Comparison of ENCODE assay signal across 9 mouse cellular contexts in genomic region chr14:60379323-60379957, GRCm38 (mm10). TPM values are rescaled to one million over a fixed set of nuclear protein-coding genes. Genes with fewer than 3 reads are reported as not detected.
DNase-seq lines count a peak whose midpoint lies in the region; ATAC-seq lines count a peak whose summit lies in the region.
"Had no signal": no experiment of that assay in that cellular context is flagged by ENCODE, and none has a peak within 500 bp of the region (broad histone marks: within the 10 kb centered on the region; RNA-seq: fewer than 3 reads in every experiment).

No protein-coding gene starts in this region.

- H3K27ac ChIP-seq in lung, embryonic 16.5 days (ENCODE audit: low read length), result no peak overlapping the region
- no peak overlapping the region for H3K27ac ChIP-seq in embryonic facial prominence, embryonic 11.5 days (replicated peaks; ENCODE audit: low read depth, low read length)
- no peak overlapping the region for H3K27ac ChIP-seq in intestine, embryonic 15.5 days
- peak overlapping the region; percentile 97 for H3K27ac ChIP-seq in neural tube, embryonic 14.5 days (ENCODE audit: low read depth, low read length)
- H3K27ac ChIP-seq: macrophage had no signal

- 54% methylated on average over 20 of the region's 20 CpGs for WGBS in lung, embryonic 16.5 days
- WGBS in embryonic facial prominence, embryonic 11.5 days, result 51% methylated on average over 20 of the region's 20 CpGs
- 55% methylated on average over 20 of the region's 20 CpGs for WGBS in intestine, embryonic 15.5 days
- 41% methylated on average over 20 of the region's 20 CpGs for WGBS in neural tube, embryonic 14.5 days

- no peak for DNase-seq in lung, postnatal 10 days
- no peak for DNase-seq in embryonic facial prominence, embryonic 11.5 days (ENCODE audit: low spot score)
- DNase-seq in B cell, adult 2 months, result no peak
- DNase-seq in embryo, embryonic 10.5 days (ENCODE audit: low spot score), result no peak
- DNase-seq in MN1 (ENCODE audit: low spot score), result no peak

- peaks cover 29% of the 10 kb centered on the region for H3K27me3 ChIP-seq in lung, embryonic 16.5 days (ENCODE audit: control insufficient read depth, insufficient read depth, low read depth, low read length)
- peaks cover 14% of the 10 kb centered on the region; the same call in 1 of the 2 replicates for H3K27me3 ChIP-seq in embryonic facial prominence, embryonic 11.5 days (ENCODE audit: control insufficient read depth, insufficient read depth, low read length)
- H3K27me3 ChIP-seq in intestine, embryonic 15.5 days (replicated peaks), result peaks cover 22% of the 10 kb centered on the region
- H3K27me3 ChIP-seq in neural tube, embryonic 14.5 days (ENCODE audit: control insufficient read depth, insufficient read depth, low read length), result no peaks in the 10 kb centered on the region

- ATAC-seq in lung, embryonic 16.5 days (ENCODE audit: low read depth), result no peak
- ATAC-seq in embryonic facial prominence, embryonic 11.5 days (replicated peaks; ENCODE audit: insufficient number of reproducible peaks, low FRiP score, low TSS enrichment, low read depth), result no peak
- 0 out of 2 replicates have a peak, but pooled peaks have one; percentile 9 for ATAC-seq in intestine, embryonic 15.5 days
- ATAC-seq in neural tube, embryonic 14.5 days (ENCODE audit: low read depth), result peak; percentile 1; the same call in 1 of the 2 replicates

- no peaks in the 10 kb centered on the region for H3K4me1 ChIP-seq in lung, embryonic 16.5 days (replicated peaks; ENCODE audit: control insufficient read depth, insufficient read depth, low read length)
- peaks cover 3% of the 10 kb centered on the region; the same call in 1 of the 2 replicates for H3K4me1 ChIP-seq in embryonic facial prominence, embryonic 11.5 days (ENCODE audit: control insufficient read depth, insufficient read depth, low read length)
- H3K4me1 ChIP-seq in intestine, embryonic 15.5 days (replicated peaks), result 0 out of 2 replicates have a peak, but pooled peaks cover 8% of the 10 kb centered on the region
- H3K4me1 ChIP-seq in neural tube, embryonic 14.5 days (ENCODE audit: control insufficient read depth, insufficient read depth, low read length), result peaks cover 47% of the 10 kb centered on the region

- no peaks in the 10 kb centered on the region for H3K9me3 ChIP-seq in lung, embryonic 16.5 days (ENCODE audit: control insufficient read depth, low read length)
- no peaks in the 10 kb centered on the region for H3K9me3 ChIP-seq in embryonic facial prominence, embryonic 11.5 days (replicated peaks; ENCODE audit: control insufficient read depth, low read length)
- no peaks in the 10 kb centered on the region for H3K9me3 ChIP-seq in intestine, embryonic 15.5 days
- H3K9me3 ChIP-seq in neural tube, embryonic 14.5 days (ENCODE audit: control insufficient read depth, low read length), result no peaks in the 10 kb centered on the region

- H3K4me2 ChIP-seq in lung, embryonic 16.5 days (ENCODE audit: low read depth, low read length), result peak overlapping the region; percentile 94
- peak overlapping the region; percentile 95 for H3K4me2 ChIP-seq in embryonic facial prominence, embryonic 11.5 days (ENCODE audit: low read depth, low read length)
- peak overlapping the region; percentile 99 for H3K4me2 ChIP-seq in intestine, embryonic 15.5 days (replicated peaks)
- H3K4me2 ChIP-seq in neural tube, embryonic 14.5 days (ENCODE audit: low read depth, low read length), result peak overlapping the region; percentile 94

- H3K36me3 ChIP-seq in lung, embryonic 16.5 days (ENCODE audit: control insufficient read depth, insufficient read depth, low read length), result no peaks in the 10 kb centered on the region
- no peaks in the 10 kb centered on the region for H3K36me3 ChIP-seq in embryonic facial prominence, embryonic 11.5 days (replicated peaks; ENCODE audit: control insufficient read depth, insufficient read depth, low read depth, low read length)
- no peaks in the 10 kb centered on the region for H3K36me3 ChIP-seq in intestine, embryonic 15.5 days
- no peaks in the 10 kb centered on the region for H3K36me3 ChIP-seq in neural tube, embryonic 14.5 days (ENCODE audit: control insufficient read depth, insufficient read depth, low read length)

- H3K9ac ChIP-seq in lung, embryonic 16.5 days (ENCODE audit: low read length), result peak overlapping the region; percentile 67; the same call in 1 of the 2 replicates
- H3K9ac ChIP-seq in embryonic facial prominence, embryonic 11.5 days (replicated peaks; ENCODE audit: low read length), result peak overlapping the region; percentile 83
- H3K9ac ChIP-seq in intestine, embryonic 15.5 days, result peak overlapping the region; percentile 60; the same call in 1 of the 2 replicates
- H3K9ac ChIP-seq in neural tube, embryonic 14.5 days (replicated peaks; ENCODE audit: low read depth, low read length), result peak overlapping the region; percentile 97

- peak overlapping the region; percentile 65 for H3K4me3 ChIP-seq in lung, embryonic 16.5 days (ENCODE audit: low read length)
- peak overlapping the region; percentile 61 for H3K4me3 ChIP-seq in embryonic facial prominence, embryonic 11.5 days (ENCODE audit: low read depth, low read length)
- H3K4me3 ChIP-seq in intestine, embryonic 15.5 days (replicated peaks), result peak overlapping the region; percentile 60
- peak overlapping the region; percentile 91 for H3K4me3 ChIP-seq in neural tube, embryonic 14.5 days (ENCODE audit: low read depth, low read length)

RNA-seq across cellular contexts. Expression of gene Amer2, which starts 6.4 kb away (rescaled TPM):
- polyA plus RNA-seq in lung, embryonic 16.5 days (2015; fragmentation: Nextera tagmentation; extraction: Ambion mirVana), result 0.59 and 0.82 TPM in 2 replicates
- polyA plus RNA-seq in embryonic facial prominence, embryonic 11.5 days (2014; fragmentation: Nextera tagmentation; extraction: Ambion mirVana), result 3.3 and 3.5 TPM in 2 replicates
- 1.5 TPM in 2 replicates for polyA plus RNA-seq in intestine, embryonic 15.5 days (2015; fragmentation: Nextera tagmentation; extraction: Ambion mirVana)
- 21.3 and 21.9 TPM in 2 replicates for polyA plus RNA-seq in neural tube, embryonic 14.5 days (2014; fragmentation: Nextera tagmentation; extraction: Ambion mirVana)
- polyA plus RNA-seq: macrophage had no signal

Comparison
In these comparisons a context has a peak if more than half of its experiments do, and no peak if none do; other contexts are left out.
1. ATAC-seq: peak in intestine, embryonic 15.5 days (single experiment) and neural tube, embryonic 14.5 days (single experiment); none in lung, embryonic 16.5 days (single experiment) and embryonic facial prominence, embryonic 11.5 days (single experiment).
2. Peak in every context shown above with its lines, with median percentiles within 50 percentile points of each other: H3K4me2 ChIP-seq, H3K4me3 ChIP-seq and H3K9ac ChIP-seq.